Mouse (Mus musculus): ENCODE measurements around the gene Sh3rf3. TPM values are rescaled to one million over a fixed set of nuclear protein-coding genes. Genes with fewer than 3 reads are reported as not detected.

Sh3rf3 gene
- polyA plus RNA-seq, 1 experiment from 2014 or later, result 2.4 TPM

GRCm38 (mm10) chr10:58855814-58856213 is 42.7 kb downstream of the Sh3rf3 start:
- H3K27me3 ChIP-seq, result no peaks in the 10 kb centered on the region
- no peaks in the 10 kb centered on the region for H3K36me3 ChIP-seq
- peak overlapping the region; percentile 84 for H3K27ac ChIP-seq
- no peak overlapping the region for H3K9ac ChIP-seq
- 37% methylated on average over 9 of the region's 9 CpGs for WGBS
- H3K4me3 ChIP-seq, result no peak overlapping the region
- no peak for ATAC-seq (ENCODE audit: borderline replicate concordance, extremely low read depth, low FRiP score, low TSS enrichment)
- peak overlapping the region; percentile 12; the same call in 1 of the 2 replicates for H3K4me2 ChIP-seq
- no peaks in the 10 kb centered on the region for H3K9me3 ChIP-seq
- peaks cover 11% of the 10 kb centered on the region; the same call in 1 of the 2 replicates for H3K4me1 ChIP-seq

- no peaks in the 10 kb centered on the region for H3K9me3 ChIP-seq
- H3K4me3 ChIP-seq, result no peak overlapping the region
- H3K4me1 ChIP-seq, result peaks cover 11% of the 10 kb centered on the region; the same call in 1 of the 2 replicates
- no peak overlapping the region for H3K4me2 ChIP-seq
- no peaks in the 10 kb centered on the region for H3K36me3 ChIP-seq
- no peak overlapping the region for H3K9ac ChIP-seq
- H3K27me3 ChIP-seq, result no peaks in the 10 kb centered on the region
- no peak for ATAC-seq (ENCODE audit: borderline replicate concordance, extremely low read depth, low FRiP score, low TSS enrichment)
- no peak overlapping the region for H3K27ac ChIP-seq
These were observed 43.6 kb downstream of the Sh3rf3 start for GRCm38 (mm10) chr10:58856742-58857141.

GRCm38 (mm10) chr10:58864735-58865134 is 51.6 kb downstream of the Sh3rf3 start:
- H3K36me3 ChIP-seq, result no peaks in the 10 kb centered on the region
- H3K27me3 ChIP-seq, result no peaks in the 10 kb centered on the region
- H3K4me2 ChIP-seq, result no peak overlapping the region
- 0 out of 2 replicates have a peak, but pooled peaks have one; percentile 27 for ATAC-seq (ENCODE audit: borderline replicate concordance, extremely low read depth, low FRiP score, low TSS enrichment)
- 57% methylated on average over 2 of the region's 2 CpGs for WGBS
- no peaks in the 10 kb centered on the region for H3K4me1 ChIP-seq
- H3K9me3 ChIP-seq, result no peaks in the 10 kb centered on the region
- H3K27ac ChIP-seq, result no peak overlapping the region
- H3K9ac ChIP-seq, result no peak overlapping the region
- no peak overlapping the region for H3K4me3 ChIP-seq

- 77% methylated on average over 2 of the region's 2 CpGs for WGBS
- Histone ChIP-seq H3K27me3 (no peaks in the 10 kb centered on the region), H3K4me1 (no peaks in the 10 kb centered on the region)
These were observed 54.4 kb downstream of the Sh3rf3 start for GRCm38 (mm10) chr10:58867536-58867935.

GRCm38 (mm10) chr10:58869836-58870235 is 56.7 kb downstream of the Sh3rf3 start:
- Histone ChIP-seq H3K9me3 (no peaks in the 10 kb centered on the region), H3K4me2 (no peak overlapping the region), H3K27ac (no peak overlapping the region), H3K4me1 (no peaks in the 10 kb centered on the region), H3K9ac (no peak overlapping the region), H3K27me3 (no peaks in the 10 kb centered on the region), H3K36me3 (no peaks in the 10 kb centered on the region), H3K4me3 (no peak overlapping the region)
- ATAC-seq (ENCODE audit: borderline replicate concordance, extremely low read depth, low FRiP score, low TSS enrichment), result no peak
- 76% methylated on average over 1 of the region's 1 CpGs for WGBS

More at GRCm38 (mm10) chr10:58867536-58867935, 54.4 kb downstream of the Sh3rf3 start:
- Histone ChIP-seq H3K9me3 (no peaks in the 10 kb centered on the region), H3K4me3 (no peak overlapping the region), H3K27ac (no peak overlapping the region), H3K4me2 (no peak overlapping the region), H3K9ac (no peak overlapping the region), H3K36me3 (no peaks in the 10 kb centered on the region)
- no peak for ATAC-seq (ENCODE audit: borderline replicate concordance, extremely low read depth, low FRiP score, low TSS enrichment)

GRCm38 (mm10) chr10:58871149-58871820 is 58.1 kb downstream of the Sh3rf3 start:
- Histone ChIP-seq H3K4me1 (no peaks in the 10 kb centered on the region), H3K9ac (no peak overlapping the region), H3K27me3 (no peaks in the 10 kb centered on the region), H3K27ac (no peak overlapping the region), H3K9me3 (no peaks in the 10 kb centered on the region), H3K36me3 (no peaks in the 10 kb centered on the region), H3K4me3 (no peak overlapping the region), H3K4me2 (no peak overlapping the region)
- 65% methylated on average over 10 of the region's 10 CpGs for WGBS
- ATAC-seq (ENCODE audit: borderline replicate concordance, extremely low read depth, low FRiP score, low TSS enrichment), result no peak

GRCm38 (mm10) chr10:58871821-58872577 is 58.8 kb downstream of the Sh3rf3 start:
- Histone ChIP-seq H3K4me3 (no peak overlapping the region), H3K9ac (no peak overlapping the region), H3K27me3 (no peaks in the 10 kb centered on the region), H3K9me3 (no peaks in the 10 kb centered on the region), H3K4me1 (no peaks in the 10 kb centered on the region), H3K4me2 (no peak overlapping the region), H3K27ac (no peak overlapping the region), H3K36me3 (no peaks in the 10 kb centered on the region)
- 75% methylated on average over 7 of the region's 7 CpGs for WGBS
- no peak for ATAC-seq (ENCODE audit: borderline replicate concordance, extremely low read depth, low FRiP score, low TSS enrichment)

GRCm38 (mm10) chr10:58877835-58878234 is 64.7 kb downstream of the Sh3rf3 start:
- no peaks in the 10 kb centered on the region for H3K9me3 ChIP-seq
- H3K9ac ChIP-seq, result no peak overlapping the region
- no peak overlapping the region for H3K4me3 ChIP-seq
- H3K27ac ChIP-seq, result no peak overlapping the region
- H3K27me3 ChIP-seq, result no peaks in the 10 kb centered on the region
- no peak overlapping the region for H3K4me2 ChIP-seq
- ATAC-seq (ENCODE audit: borderline replicate concordance, extremely low read depth, low FRiP score, low TSS enrichment), result no peak
- no peaks in the 10 kb centered on the region for H3K36me3 ChIP-seq
- no peaks in the 10 kb centered on the region for H3K4me1 ChIP-seq
- 90% methylated on average over 4 of the region's 4 CpGs for WGBS

GRCm38 (mm10) chr10:58878636-58879035 is 65.5 kb downstream of the Sh3rf3 start:
- ATAC-seq (ENCODE audit: borderline replicate concordance, extremely low read depth, low FRiP score, low TSS enrichment), result no peak
- Histone ChIP-seq H3K4me3 (no peak overlapping the region), H3K36me3 (no peaks in the 10 kb centered on the region), H3K27me3 (no peaks in the 10 kb centered on the region), H3K4me1 (no peaks in the 10 kb centered on the region), H3K4me2 (no peak overlapping the region), H3K27ac (no peak overlapping the region), H3K9me3 (no peaks in the 10 kb centered on the region), H3K9ac (no peak overlapping the region)
- WGBS, result 84% methylated on average over 4 of the region's 4 CpGs

- WGBS, result 69% methylated on average over 2 of the region's 2 CpGs
These were observed 69.6 kb downstream of the Sh3rf3 start for GRCm38 (mm10) chr10:58882741-58883140.

GRCm38 (mm10) chr10:58885351-58885750 is 72.2 kb downstream of the Sh3rf3 start:
- no peak overlapping the region for H3K4me2 ChIP-seq
- H3K9me3 ChIP-seq, result no peaks in the 10 kb centered on the region
- no peak for ATAC-seq (ENCODE audit: borderline replicate concordance, extremely low read depth, low FRiP score, low TSS enrichment)
- no peaks in the 10 kb centered on the region for H3K27me3 ChIP-seq
- H3K36me3 ChIP-seq, result no peaks in the 10 kb centered on the region
- no peak overlapping the region for H3K4me3 ChIP-seq
- no peak overlapping the region for H3K9ac ChIP-seq
- WGBS, result 56% methylated on average over 5 of the region's 5 CpGs
- no peaks in the 10 kb centered on the region for H3K4me1 ChIP-seq
- H3K27ac ChIP-seq, result no peak overlapping the region

More at GRCm38 (mm10) chr10:58882741-58883140, 69.6 kb downstream of the Sh3rf3 start:
- no peaks in the 10 kb centered on the region for H3K4me1 ChIP-seq
- no peaks in the 10 kb centered on the region for H3K27me3 ChIP-seq
- no peak overlapping the region for H3K4me3 ChIP-seq
- no peak overlapping the region for H3K27ac ChIP-seq
- H3K9me3 ChIP-seq, result no peaks in the 10 kb centered on the region
- H3K36me3 ChIP-seq, result no peaks in the 10 kb centered on the region
- no peak overlapping the region for H3K9ac ChIP-seq
- no peak overlapping the region for H3K4me2 ChIP-seq
- ATAC-seq (ENCODE audit: borderline replicate concordance, extremely low read depth, low FRiP score, low TSS enrichment), result no peak

GRCm38 (mm10) chr10:58885816-58886215 is 72.7 kb downstream of the Sh3rf3 start:
- Histone ChIP-seq H3K4me3 (no peak overlapping the region), H3K27ac (no peak overlapping the region), H3K4me1 (0 out of 2 replicates have a peak, but pooled peaks cover 2% of the 10 kb centered on the region), H3K9me3 (no peaks in the 10 kb centered on the region), H3K4me2 (no peak overlapping the region), H3K9ac (no peak overlapping the region), H3K27me3 (no peaks in the 10 kb centered on the region), H3K36me3 (no peaks in the 10 kb centered on the region)
- WGBS, result 78% methylated on average over 2 of the region's 2 CpGs
- no peak for ATAC-seq (ENCODE audit: borderline replicate concordance, extremely low read depth, low FRiP score, low TSS enrichment)

Measured in lung, embryonic 15.5 days (tissue).